Mouse (Mus musculus) CH12.LX (cell line): Measurements from ENCODE around the gene Gm48551. TPM values are rescaled to one million over a fixed set of nuclear protein-coding genes. Genes with fewer than 3 reads are reported as not detected.

Experiments used
- DNase-seq: peaks from one replicate; pipeline ENCODE4 v3.0.0-alpha.2; 2013; ENCODE audit errors: extremely low read depth
- H3K27ac ChIP-seq: 2 replicates; pipeline ENCODE4 v1.5.1; 2012; ENCODE audit warnings: low read depth, mild to moderate bottlenecking, control low read depth, moderate library complexity; ENCODE audit not compliant: insufficient read depth
- H3K27me3 ChIP-seq: replicated peaks from 2 replicates; pipeline ENCODE3; 2012; ENCODE audit warnings: inconsistent platforms
- H3K36me3 ChIP-seq, 2 experiments: replicated peaks in 1 of 2; 2 replicates each; pipeline versions ENCODE3 to v1.6.1; 2012; ENCODE audit warnings: inconsistent platforms in 1 of 2, low read length in 1 of 2, mild to moderate bottlenecking in 1 of 2, mixed read lengths in 1 of 2, moderate library complexity in 1 of 2; ENCODE audit not compliant: control insufficient read depth in 1 of 2, insufficient read depth in 1 of 2
- H3K4me1 ChIP-seq, 2 experiments: 2 replicates each; pipeline ENCODE4 v1.6.1; 2012; ENCODE audit warnings: inconsistent platforms in 1 of 2, moderate library complexity in 1 of 2; ENCODE audit not compliant: insufficient read depth in 2 of 2, control insufficient read depth in 1 of 2
- H3K4me2 ChIP-seq: 2 replicates; pipeline ENCODE4 v1.6.1; 2012; ENCODE audit warnings: low read depth, mild to moderate bottlenecking, control low read depth; ENCODE audit not compliant: poor library complexity, insufficient read depth, severe bottlenecking
- H3K4me3 ChIP-seq, 3 experiments: fragments of 150-350 bp in 1 of 3; sonication (generic) in 1 of 3; replicated peaks in 1 of 3; 2 replicates each; pipeline versions ENCODE3 to v1.5.1; 2011 to 2012; ENCODE audit warnings: low read depth in 2 of 3, low read length in 2 of 3, mild to moderate bottlenecking in 2 of 3, moderate library complexity in 2 of 3, control low read depth in 1 of 3, improper control_type of control experiment in 1 of 3, inconsistent platforms in 1 of 3, mixed read lengths in 1 of 3; ENCODE audit not compliant: poor library complexity in 1 of 3
- H3K79me2 ChIP-seq: replicated peaks from 2 replicates; pipeline ENCODE4 v1.6.1; 2012; ENCODE audit warnings: mild to moderate bottlenecking, moderate library complexity; ENCODE audit not compliant: control insufficient read depth, poor library complexity, insufficient read depth, severe bottlenecking; ENCODE audit errors: extremely low read depth
- H3K9ac ChIP-seq: 2 replicates; pipeline ENCODE4 v1.6.1; 2012; ENCODE audit warnings: low read depth, mild to moderate bottlenecking, control low read depth, moderate library complexity; ENCODE audit not compliant: insufficient read depth
- H3K9me3 ChIP-seq: replicated peaks from 2 replicates; pipeline ENCODE3; 2012; ENCODE audit warnings: low read length, inconsistent platforms, mixed read lengths
- BHLHE40 ChIP-seq: IDR thresholded peaks from 2 replicates; pipeline ENCODE4 v1.6.1; 2011; ENCODE audit warnings: mild to moderate bottlenecking, low read depth, low read length, improper control_type of control experiment
- CHD1 ChIP-seq: IDR thresholded peaks from 2 replicates; pipeline ENCODE4 v1.6.1; 2012; ENCODE audit warnings: low read depth, low read length, improper control_type of control experiment, inconsistent platforms
- CHD2 ChIP-seq: IDR thresholded peaks from 2 replicates; pipeline ENCODE4 v1.6.1; 2011; ENCODE audit warnings: low read length, improper control_type of control experiment
- CTCF ChIP-seq, 2 experiments: IDR thresholded peaks in 1 of 2; conservative IDR thresholded peaks in 1 of 2; 2 replicates each; pipeline ENCODE4 v1.5.1; 2011 to 2012; ENCODE audit warnings: low read depth in 2 of 2, low read length in 2 of 2, improper control_type of control experiment in 1 of 2, inconsistent platforms in 1 of 2, mild to moderate bottlenecking in 1 of 2, moderate library complexity in 1 of 2
- E2F4 ChIP-seq: IDR thresholded peaks from 2 replicates; pipeline ENCODE4 v1.6.1; 2011; ENCODE audit warnings: low read depth, low read length, improper control_type of control experiment; ENCODE audit not compliant: insufficient replicate concordance
- ELF1 ChIP-seq: IDR thresholded peaks from 2 replicates; pipeline ENCODE4 v1.6.1; 2014; ENCODE audit warnings: low read depth, mild to moderate bottlenecking, inconsistent platforms, low read length, improper control_type of control experiment
- EP300 ChIP-seq: IDR thresholded peaks from 2 replicates; pipeline ENCODE4 v1.6.1; 2011; ENCODE audit warnings: low read length, improper control_type of control experiment
- HCFC1 ChIP-seq: IDR thresholded peaks from 2 replicates; pipeline ENCODE4 v1.6.1; 2012; ENCODE audit warnings: low read depth, mild to moderate bottlenecking, inconsistent platforms, low read length, improper control_type of control experiment
- IRF4 ChIP-seq: IDR thresholded peaks from 2 replicates; pipeline ENCODE4 v1.6.1; 2014; ENCODE audit warnings: low read depth, mild to moderate bottlenecking, inconsistent platforms, low read length, improper control_type of control experiment
- MAFK ChIP-seq: IDR thresholded peaks from 2 replicates; pipeline ENCODE4 v1.6.1; 2011; ENCODE audit warnings: low read length, improper control_type of control experiment; ENCODE audit not compliant: insufficient replicate concordance
- MAZ ChIP-seq: IDR thresholded peaks from 2 replicates; pipeline ENCODE4 v1.6.1; 2012; ENCODE audit warnings: low read depth, mild to moderate bottlenecking, inconsistent platforms, low read length, improper control_type of control experiment, moderate library complexity
- MXI1 ChIP-seq: IDR thresholded peaks from 2 replicates; pipeline ENCODE4 v1.6.1; 2011; ENCODE audit warnings: mild to moderate bottlenecking, low read depth, low read length, improper control_type of control experiment
- NRF1 ChIP-seq: IDR thresholded peaks from 2 replicates; pipeline ENCODE4 v1.6.1; 2014; ENCODE audit warnings: low read depth, mild to moderate bottlenecking, inconsistent platforms, low read length, improper control_type of control experiment, moderate library complexity
- RAD21 ChIP-seq: IDR thresholded peaks from 2 replicates; pipeline ENCODE4 v1.6.1; 2011; ENCODE audit warnings: low read depth, mild to moderate bottlenecking, low read length, improper control_type of control experiment, moderate library complexity
- SIN3A ChIP-seq: IDR thresholded peaks from 2 replicates; pipeline ENCODE4 v1.6.1; 2012; ENCODE audit warnings: low read length, improper control_type of control experiment, inconsistent platforms
- SMC3 ChIP-seq: IDR thresholded peaks from 2 replicates; pipeline ENCODE4 v1.6.1; 2011; ENCODE audit warnings: low read depth, low read length, improper control_type of control experiment
- TBP ChIP-seq: conservative IDR thresholded peaks from 2 replicates; pipeline ENCODE4 v1.6.1; 2011; ENCODE audit warnings: low read depth, low read length, improper control_type of control experiment
- UBTF ChIP-seq: IDR thresholded peaks from 2 replicates; pipeline ENCODE4 v1.6.1; 2012; ENCODE audit warnings: low read depth, mild to moderate bottlenecking, inconsistent platforms, low read length, improper control_type of control experiment, moderate library complexity
- ZKSCAN1 ChIP-seq: IDR thresholded peaks from 2 replicates; pipeline ENCODE4 v1.6.1; 2012; ENCODE audit warnings: low read depth, inconsistent platforms, low read length, improper control_type of control experiment, borderline replicate concordance
- dilution Hi-C: fragments of 300-500 bp; cut with MboI; formaldehyde crosslinking; loops from 2 replicates; pipeline ENCODE4 v1.14.3; 2020; ENCODE audit warnings: low sequenced_read_pairs; ENCODE audit not compliant: extremely low pct_unique_long_range_greater_than_20kb, extremely low pct_ligation_motif_present
- in situ Hi-C: fragments of 300-500 bp; cut with MboI; formaldehyde crosslinking; loops from 3 replicates; pipeline ENCODE4 v1.14.3; 2019; ENCODE audit warnings: low sequenced_read_pairs, low pct_ligation_motif_present, low pct_unique_long_range_greater_than_20kb, mixed read lengths
- polyA plus RNA-seq: library from polyadenylated mRNA; unstranded; fragments of >175 nt; gene quantifications from 2 replicates; pipeline ENCODE4 v1.2.1, GENCODE M21; 2012; ENCODE audit warnings: low read depth; ENCODE audit not compliant: insufficient read length
- total RNA-seq, 2 experiments: library from RNA; depleted of rRNA; stranded (reverse); fragments of 300-350 nt in 1 of 2; fragments of >200 nt in 1 of 2; gene quantifications; 2 replicates each; pipeline ENCODE4 v1.2.3; 2012 to 2014

Gm48551 gene
- total and polyA plus RNA-seq, 3 experiments = 1.0 to 3.4 (median 1.2) TPM

DNA sequence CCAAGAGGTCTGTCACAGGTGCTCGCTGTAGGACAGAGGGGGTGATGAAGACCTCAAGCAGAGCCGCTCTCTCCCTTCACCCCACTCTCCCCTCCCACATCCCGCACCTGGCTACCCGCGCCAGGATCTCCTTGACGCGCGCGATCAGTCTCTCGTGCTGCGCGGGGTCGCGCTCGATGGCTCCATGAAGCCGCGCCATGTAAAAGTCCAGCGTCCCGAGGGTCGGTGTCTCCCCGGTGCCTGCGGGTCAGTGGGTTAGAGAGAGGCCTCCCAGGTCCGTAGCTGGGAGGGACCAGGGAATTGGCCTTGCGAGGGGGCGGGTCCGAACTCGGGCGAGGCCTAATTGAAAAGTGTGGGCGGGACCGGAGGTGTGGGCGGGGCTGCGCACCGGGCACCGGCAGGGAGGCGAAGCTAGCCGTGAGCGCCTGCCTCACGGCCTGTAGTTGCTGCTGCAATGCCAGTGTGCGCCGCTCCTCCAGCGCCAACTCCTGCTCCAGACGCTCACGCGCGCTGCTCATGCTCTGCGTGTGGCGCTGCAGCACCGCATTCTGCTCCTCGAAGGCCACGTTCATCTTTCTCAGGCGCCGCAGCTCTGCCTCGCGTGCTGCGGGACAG is 37.7 kb upstream of the Gm48551 start:
- no peak overlapping the region for H3K4me3 ChIP-seq
- TF ChIP-seq HCFC1 = no peak
- TF ChIP-seq CTCF (conservative IDR thresholded peaks at IDR 0.05 in 1 of 2, IDR thresholded peaks at IDR 0.05 in 1 of 2; ENCODE audit: low read depth in 2 of 2, low read length in 2 of 2) = no peak
- TF ChIP-seq, all 38 proteins: peak for 0
- in situ Hi-C loops = no loop called here
- Histone ChIP-seq H3K4me2 (no peak overlapping the region), H3K27me3 (peaks cover 21% of the 10 kb centered on the region), H3K36me3 (peaks cover 20 to 37% of the 10 kb centered on the region in 2 experiments), H3K9ac (no peak overlapping the region), H3K9me3 (no peaks in the 10 kb centered on the region), H3K79me2 (no peaks in the 10 kb centered on the region), H3K4me1 (peaks cover 2 to 40% of the 10 kb centered on the region in 2 experiments; a peak in 2 of 4 replicates), H3K27ac (no peak overlapping the region)
- dilution Hi-C loops = no loop called here
- DNase-seq = no peak

DNA sequence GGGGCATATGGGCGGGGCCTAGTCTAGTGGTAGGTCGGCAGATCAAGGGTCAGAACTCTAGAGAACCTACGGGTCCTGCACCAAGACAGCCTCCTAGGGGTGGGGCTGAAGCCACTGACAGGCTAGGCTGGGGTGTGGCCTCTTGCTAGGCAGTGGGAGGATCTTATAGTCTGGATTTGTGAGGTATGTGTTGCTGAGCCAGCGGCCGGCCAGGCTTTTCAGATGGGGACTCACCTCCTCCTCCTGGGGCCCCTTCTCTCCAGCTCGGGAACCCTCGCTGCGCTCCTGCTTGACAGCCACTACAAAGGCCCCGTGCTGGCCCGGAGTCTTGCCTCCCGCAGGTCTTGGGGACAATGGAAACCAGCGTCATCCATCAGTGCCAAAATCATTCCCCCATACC is 35.1 kb upstream of the Gm48551 start:
- Histone ChIP-seq H3K9me3 (no peaks in the 10 kb centered on the region), H3K4me2 (peak overlapping the region; percentile 89), H3K4me3 (peak overlapping the region; percentile 74 to 89 (median 80)), H3K9ac (peak overlapping the region; percentile 80; the same call in 1 of the 2 replicates), H3K36me3 (peaks cover 20 to 37% of the 10 kb centered on the region in 2 experiments), H3K4me1 (peaks cover 7 to 37% of the 10 kb centered on the region in 2 experiments), H3K27me3 (no peaks in the 10 kb centered on the region), H3K79me2 (no peaks in the 10 kb centered on the region), H3K27ac (no peak overlapping the region)
- dilution Hi-C loops (no loop called here), in situ Hi-C loops (no loop called here)
- peak; percentile 70 for DNase-seq
- no peak for TF ChIP-seq TBP
- no peak for TF ChIP-seq ELF1
- no peak for TF ChIP-seq UBTF
- no peak for TF ChIP-seq RAD21
- no peak for TF ChIP-seq SIN3A
- TF ChIP-seq IRF4 = no peak
- no peak for TF ChIP-seq HCFC1
- TF ChIP-seq MAFK = no peak
- TF ChIP-seq NRF1 = no peak
- TF ChIP-seq CHD2 = no peak
- no peak for TF ChIP-seq MAZ
- TF ChIP-seq BHLHE40 = no peak
- TF ChIP-seq CHD1 = no peak

DNA sequence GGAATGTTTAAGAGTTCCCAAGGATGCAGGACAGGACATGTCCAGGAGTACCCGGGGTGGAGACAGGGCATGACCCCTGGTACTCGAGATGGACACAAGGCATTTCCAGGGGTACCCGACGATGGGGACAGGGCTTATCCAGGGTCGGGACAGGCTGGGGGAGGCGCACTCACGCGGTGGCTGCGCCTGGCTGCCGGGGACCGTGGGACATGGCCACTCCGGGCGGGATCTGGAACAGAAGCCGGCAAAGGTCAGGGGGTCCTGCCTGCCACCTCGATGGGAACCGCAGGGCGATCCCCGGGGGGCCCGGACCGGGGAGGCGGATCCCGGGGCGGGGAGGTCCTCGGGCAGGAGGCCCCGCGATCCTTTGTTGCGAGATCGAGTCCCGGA is 34.3 kb upstream of the Gm48551 start:
- in situ Hi-C loops = loop anchor here (10.0 kb wide), 1 partner anchor 155 kb away; no protein-coding TSS in a partner anchor
- Histone ChIP-seq H3K27ac (0 out of 2 replicates have a peak overlapping the region, but pooled peaks have one; percentile 2), H3K79me2 (no peaks in the 10 kb centered on the region)

More for the DNA sequence above, 34.3 kb upstream of the Gm48551 start:
- Histone ChIP-seq H3K4me2 (peak overlapping the region; percentile 89), H3K4me1 (peaks cover 7 to 36% of the 10 kb centered on the region in 2 experiments), H3K9me3 (no peaks in the 10 kb centered on the region), H3K4me3 (peak overlapping the region; percentile 74 to 89 (median 80)), H3K36me3 (peaks cover 20 to 37% of the 10 kb centered on the region in 2 experiments)
- dilution Hi-C loops = no loop called here
- no peak for DNase-seq
- no peak for TF ChIP-seq SMC3
- TF ChIP-seq ZKSCAN1 = no peak
- TF ChIP-seq E2F4 = no peak
- TF ChIP-seq EP300 = no peak
- TF ChIP-seq BHLHE40 = no peak
- TF ChIP-seq UBTF = no peak
- TF ChIP-seq MXI1 = no peak
- TF ChIP-seq, all 38 proteins: peak for 0
- peak overlapping the region; percentile 80 for H3K9ac ChIP-seq
- no peaks in the 10 kb centered on the region for H3K27me3 ChIP-seq
